Mouse (Mus musculus) hindbrain, embryonic 11.5 days (tissue): ENCODE measurements at regions not wholly inside any gene's neighbourhood (a gene's known extent, or its start where the extent isn't known, plus 50 kb on each side); places are given as distances from the start of the nearest gene placed in this dataset.

Source experiments
- ATAC-seq: fragments of 200-750 bp; cut with Nextera tagmentation; 2 replicates; pipeline ENCODE4 v1.8.0; 2017; ENCODE audit warnings: mild to moderate bottlenecking, moderate TSS enrichment, moderate library complexity; ENCODE audit not compliant: low FRiP score
- DNase-seq: peaks from one replicate; pipeline ENCODE4 v3.0.0-alpha.2; 2015; ENCODE audit warnings: low spot score
- H3K27ac ChIP-seq: fragments of 300-500 bp; sonication (generic); 2 replicates; pipeline ENCODE4 v1.5.1; 2014; ENCODE audit warnings: mild to moderate bottlenecking, low read depth, low read length
- H3K27me3 ChIP-seq: fragments of 300-500 bp; sonication (generic); 2 replicates; pipeline ENCODE4 v1.6.1; 2014; ENCODE audit warnings: mild to moderate bottlenecking, low read length, moderate library complexity, mixed read lengths; ENCODE audit not compliant: control insufficient read depth, insufficient read depth
- H3K36me3 ChIP-seq: fragments of 300-500 bp; sonication (generic); 2 replicates; pipeline ENCODE4 v1.6.1; 2014; ENCODE audit warnings: mild to moderate bottlenecking, low read length, moderate library complexity, mixed read lengths; ENCODE audit not compliant: control insufficient read depth, insufficient read depth
- H3K4me1 ChIP-seq: fragments of 300-500 bp; sonication (generic); replicated peaks from 2 replicates; pipeline ENCODE4 v1.6.1; 2014; ENCODE audit warnings: low read length, mixed read lengths; ENCODE audit not compliant: control insufficient read depth, insufficient read depth
- H3K4me2 ChIP-seq: fragments of 300-500 bp; sonication (generic); replicated peaks from 2 replicates; pipeline ENCODE4 v1.6.1; 2014; ENCODE audit warnings: mild to moderate bottlenecking, low read depth, low read length
- H3K4me3 ChIP-seq: fragments of 300-500 bp; sonication (generic); 2 replicates; pipeline ENCODE4 v1.5.1; 2014; ENCODE audit warnings: low read depth, low read length
- H3K9ac ChIP-seq: fragments of 300-500 bp; sonication (generic); 2 replicates; pipeline ENCODE4 v1.6.1; 2014; ENCODE audit warnings: low read depth, low read length
- H3K9me3 ChIP-seq: fragments of 300-500 bp; sonication (generic); 2 replicates; pipeline ENCODE4 v1.6.1; 2016; ENCODE audit warnings: low read length; ENCODE audit not compliant: control insufficient read depth
- WGBS: fragments of 180-500 bp; shearing (Covaris S2); extraction: QIAGEN DNeasy Blood & Tissue Kit; methylation state at CpG from one replicate; pipeline ENCODE4 v1.1.7; 2014; 5-methylcytosine and 5-hydroxymethylcytosine counted together

GRCm38 (mm10) chr8:96296643-96297042, 408.3 kb upstream of the Got2 start:
- Histone ChIP-seq H3K9me3 (no peaks in the 10 kb centered on the region), H3K4me2 (no peak overlapping the region), H3K4me1 (no peaks in the 10 kb centered on the region), H3K27ac (no peak overlapping the region), H3K36me3 (no peaks in the 10 kb centered on the region), H3K27me3 (no peaks in the 10 kb centered on the region), H3K4me3 (no peak overlapping the region), H3K9ac (no peak overlapping the region)
- no peak for DNase-seq
- 75% methylated on average over 4 of the region's 4 CpGs for WGBS
- ATAC-seq = no peak

GRCm38 (mm10) chr8:96290740-96291139, 402.4 kb upstream of the Got2 start:
- Histone ChIP-seq H3K9ac (no peak overlapping the region), H3K4me2 (no peak overlapping the region), H3K4me3 (no peak overlapping the region), H3K27ac (no peak overlapping the region), H3K27me3 (no peaks in the 10 kb centered on the region), H3K9me3 (no peaks in the 10 kb centered on the region), H3K4me1 (no peaks in the 10 kb centered on the region), H3K36me3 (no peaks in the 10 kb centered on the region)
- ATAC-seq (no peak), DNase-seq (no peak)

- H3K9ac ChIP-seq = no peak overlapping the region
- H3K27me3 ChIP-seq = no peaks in the 10 kb centered on the region
- H3K36me3 ChIP-seq = no peaks in the 10 kb centered on the region
- no peak overlapping the region for H3K4me2 ChIP-seq
- H3K27ac ChIP-seq = no peak overlapping the region
- ATAC-seq (0 out of 2 replicates have a peak, but pooled peaks have one; percentile 30), DNase-seq (no peak)
- H3K4me3 ChIP-seq = no peak overlapping the region
- 87% methylated on average over 3 of the region's 3 CpGs for WGBS
- no peaks in the 10 kb centered on the region for H3K9me3 ChIP-seq
- no peaks in the 10 kb centered on the region for H3K4me1 ChIP-seq
These were observed 401.2 kb upstream of the Got2 start for GRCm38 (mm10) chr8:96289519-96289918.

GRCm38 (mm10) chr8:96288525-96288924, 400.2 kb upstream of the Got2 start:
- no peaks in the 10 kb centered on the region for H3K4me1 ChIP-seq
- no peak overlapping the region for H3K9ac ChIP-seq
- no peaks in the 10 kb centered on the region for H3K27me3 ChIP-seq
- H3K4me2 ChIP-seq = no peak overlapping the region
- no peaks in the 10 kb centered on the region for H3K36me3 ChIP-seq
- WGBS = 10% methylated on average over 3 of the region's 3 CpGs
- DNase-seq (no peak), ATAC-seq (peak; percentile 65)
- H3K27ac ChIP-seq = no peak overlapping the region
- H3K9me3 ChIP-seq = no peaks in the 10 kb centered on the region
- no peak overlapping the region for H3K4me3 ChIP-seq

- ATAC-seq (peak; percentile 63), DNase-seq (no peak)
- no peak overlapping the region for H3K4me3 ChIP-seq
- H3K9ac ChIP-seq = no peak overlapping the region
- no peaks in the 10 kb centered on the region for H3K9me3 ChIP-seq
- H3K27me3 ChIP-seq = no peaks in the 10 kb centered on the region
- no peak overlapping the region for H3K27ac ChIP-seq
- H3K4me2 ChIP-seq = no peak overlapping the region
- 30% methylated on average over 4 of the region's 4 CpGs for WGBS
- no peaks in the 10 kb centered on the region for H3K36me3 ChIP-seq
- no peaks in the 10 kb centered on the region for H3K4me1 ChIP-seq
These were observed 389.3 kb upstream of the Got2 start for GRCm38 (mm10) chr8:96277479-96278138.

- H3K4me1 ChIP-seq = no peaks in the 10 kb centered on the region
- no peak for DNase-seq
- no peaks in the 10 kb centered on the region for H3K9me3 ChIP-seq
- H3K4me3 ChIP-seq = no peak overlapping the region
- no peak overlapping the region for H3K27ac ChIP-seq
- H3K9ac ChIP-seq = no peak overlapping the region
- H3K36me3 ChIP-seq = no peaks in the 10 kb centered on the region
- peak; percentile 34; the same call in 1 of the 2 replicates for ATAC-seq
- H3K27me3 ChIP-seq = no peaks in the 10 kb centered on the region
- no peak overlapping the region for H3K4me2 ChIP-seq
- WGBS = 64% methylated on average over 5 of the region's 5 CpGs
These were observed 388.7 kb upstream of the Got2 start for GRCm38 (mm10) chr8:96277058-96277457.

GRCm38 (mm10) chr8:96256294-96256693, 367.9 kb upstream of the Got2 start:
- ATAC-seq (no peak), DNase-seq (no peak)
- Histone ChIP-seq H3K4me3 (no peak overlapping the region), H3K9ac (no peak overlapping the region), H3K4me2 (no peak overlapping the region), H3K27me3 (no peaks in the 10 kb centered on the region), H3K36me3 (no peaks in the 10 kb centered on the region), H3K9me3 (no peaks in the 10 kb centered on the region), H3K27ac (no peak overlapping the region), H3K4me1 (no peaks in the 10 kb centered on the region)
- 88% methylated on average over 5 of the region's 5 CpGs for WGBS

- H3K9ac ChIP-seq = no peak overlapping the region
- no peaks in the 10 kb centered on the region for H3K27me3 ChIP-seq
- no peaks in the 10 kb centered on the region for H3K4me1 ChIP-seq
- H3K36me3 ChIP-seq = no peaks in the 10 kb centered on the region
- no peaks in the 10 kb centered on the region for H3K9me3 ChIP-seq
- 58% methylated on average over 5 of the region's 5 CpGs for WGBS
- no peak overlapping the region for H3K4me2 ChIP-seq
- ATAC-seq (no peak), DNase-seq (no peak)
- H3K4me3 ChIP-seq = no peak overlapping the region
- H3K27ac ChIP-seq = no peak overlapping the region
These were observed 367.5 kb upstream of the Got2 start for GRCm38 (mm10) chr8:96255811-96256210.

GRCm38 (mm10) chr8:96246017-96246416, 357.7 kb upstream of the Got2 start:
- Histone ChIP-seq H3K27me3 (no peaks in the 10 kb centered on the region), H3K9ac (no peak overlapping the region), H3K4me2 (no peak overlapping the region), H3K27ac (no peak overlapping the region), H3K4me3 (no peak overlapping the region), H3K9me3 (no peaks in the 10 kb centered on the region), H3K4me1 (0 out of 2 replicates have a peak, but pooled peaks cover 2% of the 10 kb centered on the region), H3K36me3 (no peaks in the 10 kb centered on the region)
- no peak for ATAC-seq
- 68% methylated on average over 7 of the region's 7 CpGs for WGBS
- DNase-seq = no peak
